Mouse (Mus musculus): ENCODE results near the gene Tsga10ip. TPM values are rescaled to one million over a fixed set of nuclear protein-coding genes. Genes with fewer than 3 reads are reported as not detected.
A peak's percentile ranks its signal among the peaks of the same experiment; 100 is the strongest.
"Not testable (repeated sequence)": the region's sequence is repeated elsewhere in the genome, so short reads cannot be mapped to it uniquely, and the experiment has no call there.

Tsga10ip gene
- polyA plus RNA-seq, 1 experiment from 2014 or later = 0.39 TPM

DNA sequence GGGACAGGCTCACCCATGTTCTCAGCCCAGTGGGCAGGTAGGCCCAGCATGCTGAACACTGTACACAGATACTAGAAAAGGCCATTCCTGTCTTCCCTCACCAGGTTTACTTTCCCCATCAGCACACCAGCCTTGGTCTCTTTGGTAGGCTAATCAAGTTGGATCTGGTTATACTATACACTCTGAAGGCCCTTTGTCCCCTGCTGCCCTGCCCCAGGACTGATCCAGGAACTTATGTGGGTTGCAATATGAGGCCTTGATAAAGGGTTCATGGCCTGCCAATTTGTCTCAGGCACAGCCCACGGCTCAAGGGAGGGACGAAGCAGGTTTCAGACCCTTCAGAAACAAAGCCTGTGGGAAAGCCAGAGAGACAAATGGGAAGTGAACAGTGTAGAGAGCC, 48.7 kb downstream of the Tsga10ip start:
- peaks cover 3% of the 10 kb centered on the region; the same call in 1 of the 2 replicates for H3K27me3 ChIP-seq
- no peak overlapping the region for H3K4me3 ChIP-seq
- 81% methylated on average over 2 of the region's 2 CpGs for WGBS
- no peaks in the 10 kb centered on the region for H3K36me3 ChIP-seq (ENCODE audit: poor library complexity, severe bottlenecking)
- no peak overlapping the region for H3K4me2 ChIP-seq
- no peak for ATAC-seq
- H3K9ac ChIP-seq = no peak overlapping the region
- no peaks in the 10 kb centered on the region for H3K9me3 ChIP-seq (replicated peaks)
- peaks cover 7% of the 10 kb centered on the region for H3K4me1 ChIP-seq
- H3K27ac ChIP-seq = no peak overlapping the region

GRCm38 (mm10) chr19:5349502-5349873, 52.8 kb downstream of the Tsga10ip start, which contains the start of gene Cst6:
Gene Cst6, minus strand, starts transcription at chr19:5349574.
- not testable (repeated sequence) for H3K36me3 ChIP-seq (ENCODE audit: poor library complexity, severe bottlenecking); H3K9me3 ChIP-seq (replicated peaks); H3K4me1 ChIP-seq; H3K27ac ChIP-seq; ATAC-seq; H3K27me3 ChIP-seq
- 65% methylated on average over 6 of the region's 6 CpGs for WGBS
- peak within 1 kb of the TSS; percentile 62 for H3K9ac ChIP-seq
- peak within 1 kb of the TSS; percentile 36 for H3K4me3 ChIP-seq
- peak within 1 kb of the TSS; percentile 66 for H3K4me2 ChIP-seq

- Histone ChIP-seq H3K9ac (peak overlapping the region; percentile 62), H3K4me1 (peaks cover 7% of the 10 kb centered on the region), H3K27ac (no peak overlapping the region), H3K36me3 (ENCODE audit: poor library complexity, severe bottlenecking) (no peaks in the 10 kb centered on the region), H3K4me3 (peak overlapping the region; percentile 36), H3K4me2 (peak overlapping the region; percentile 66), H3K27me3 (peaks cover 3% of the 10 kb centered on the region; the same call in 1 of the 2 replicates), H3K9me3 (replicated peaks) (no peaks in the 10 kb centered on the region)
- ATAC-seq = no peak
- 5% methylated on average over 34 of the region's 34 CpGs for WGBS
These were observed 53.5 kb downstream of the Tsga10ip start for GRCm38 (mm10) chr19:5348526-5349501.

- H3K4me1 ChIP-seq = peaks cover 7% of the 10 kb centered on the region
- no peak overlapping the region for H3K4me3 ChIP-seq
- no peaks in the 10 kb centered on the region for H3K9me3 ChIP-seq (replicated peaks)
- WGBS = 79% methylated on average over 6 of the region's 6 CpGs
- no peak overlapping the region for H3K4me2 ChIP-seq
- no peak for ATAC-seq
- H3K36me3 ChIP-seq (ENCODE audit: poor library complexity, severe bottlenecking) = no peaks in the 10 kb centered on the region
- H3K27ac ChIP-seq = no peak overlapping the region
- peaks cover 3% of the 10 kb centered on the region; the same call in 1 of the 2 replicates for H3K27me3 ChIP-seq
- H3K9ac ChIP-seq = no peak overlapping the region
These were observed 54.3 kb downstream of the Tsga10ip start for GRCm38 (mm10) chr19:5348064-5348463.

DNA sequence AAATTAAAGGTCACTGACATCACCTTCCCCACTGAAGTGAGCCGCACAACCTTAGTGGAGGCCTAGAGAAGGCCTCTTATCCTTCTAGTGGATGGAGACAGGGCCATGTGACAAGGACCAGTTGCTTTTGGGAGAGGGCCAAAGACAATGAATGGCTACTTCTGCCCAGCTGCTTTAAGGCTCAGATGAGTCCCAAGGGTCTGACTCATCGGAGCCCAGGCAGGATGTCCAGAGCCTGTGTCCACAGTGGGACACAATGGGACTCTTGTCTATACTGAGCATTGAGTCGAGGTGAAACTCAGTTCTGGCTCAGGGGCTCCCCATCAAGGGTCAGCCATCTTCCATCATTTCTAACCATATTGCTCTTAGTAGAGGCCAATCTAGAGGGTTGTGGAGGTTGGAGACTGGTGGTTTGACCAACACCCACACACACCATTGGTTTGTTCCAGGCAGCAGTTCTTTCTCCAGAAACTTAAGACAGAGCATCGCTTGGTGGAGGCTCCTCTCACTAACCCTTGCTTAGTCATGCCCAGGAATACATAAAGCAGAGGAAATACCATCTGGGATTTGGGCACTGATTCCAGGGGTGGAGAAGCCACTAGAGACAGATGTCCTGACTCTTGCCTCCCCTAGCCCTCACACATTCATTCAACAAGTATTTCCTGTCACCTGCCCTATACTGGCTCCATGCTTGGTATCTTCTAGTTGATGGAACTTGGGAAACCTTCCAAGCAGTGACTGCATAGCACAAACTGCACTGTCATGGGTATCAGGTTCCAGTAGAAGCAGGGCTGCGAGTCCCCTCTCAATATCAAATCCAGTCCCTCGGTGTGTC, 56.8 kb downstream of the Tsga10ip start:
- 88% methylated on average over 6 of the region's 6 CpGs for WGBS
- peaks cover under 1% of the 10 kb centered on the region; the same call in 1 of the 2 replicates for H3K27me3 ChIP-seq
- peaks cover 7% of the 10 kb centered on the region for H3K4me1 ChIP-seq
- H3K9ac ChIP-seq = no peak overlapping the region
- no peaks in the 10 kb centered on the region for H3K36me3 ChIP-seq (ENCODE audit: poor library complexity, severe bottlenecking)
- H3K4me2 ChIP-seq = no peak overlapping the region
- no peaks in the 10 kb centered on the region for H3K9me3 ChIP-seq (replicated peaks)
- no peak overlapping the region for H3K4me3 ChIP-seq
- no peak overlapping the region for H3K27ac ChIP-seq
- ATAC-seq = no peak

DNA sequence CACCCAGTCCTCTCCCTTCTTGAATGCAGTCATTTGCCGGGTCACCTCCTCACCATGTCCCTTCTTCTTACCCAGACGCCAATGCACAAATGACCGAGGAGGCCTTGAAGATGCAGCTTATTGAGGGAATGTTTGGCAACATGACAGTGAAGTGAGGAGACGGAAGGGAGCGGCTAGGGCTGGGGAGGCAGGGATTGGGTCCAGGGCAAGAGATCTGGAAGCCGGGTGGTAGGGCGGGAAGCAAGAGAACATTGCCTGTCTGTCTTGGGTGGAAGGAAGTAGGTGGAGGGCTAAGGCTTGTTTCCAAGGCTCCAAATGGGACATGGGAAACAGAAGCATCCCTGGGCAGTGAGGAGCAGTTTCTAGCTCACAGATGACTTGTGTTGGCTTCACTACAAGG, 61.0 kb downstream of the Tsga10ip start:
- H3K9ac ChIP-seq = no peak overlapping the region
- H3K4me1 ChIP-seq = no peaks in the 10 kb centered on the region
- no peak for ATAC-seq
- no peaks in the 10 kb centered on the region for H3K36me3 ChIP-seq (ENCODE audit: poor library complexity, severe bottlenecking)
- H3K27ac ChIP-seq = no peak overlapping the region
- no peaks in the 10 kb centered on the region for H3K27me3 ChIP-seq
- 91% methylated on average over 7 of the region's 7 CpGs for WGBS
- H3K4me3 ChIP-seq = no peak overlapping the region
- H3K9me3 ChIP-seq (replicated peaks) = no peaks in the 10 kb centered on the region
- no peak overlapping the region for H3K4me2 ChIP-seq

Other genes starting within 250 kb of the Tsga10ip start
- 20.2 and 21.4 TPM in 2 replicates for gene Pacs1, start 129.4 kb downstream of the Tsga10ip start, polyA plus RNA-seq (2015; fragmentation: Nextera tagmentation; extraction: Ambion mirVana)
- 428 and 432 TPM in 2 replicates for gene Sf3b2, start 107.1 kb downstream of the Tsga10ip start, polyA plus RNA-seq (2015; fragmentation: Nextera tagmentation; extraction: Ambion mirVana)
- gene Gal3st3, start 104.2 kb downstream of the Tsga10ip start, polyA plus RNA-seq (2015; fragmentation: Nextera tagmentation; extraction: Ambion mirVana) = 21.3 and 22.6 TPM in 2 replicates
- gene Catsper1, start 66.8 kb downstream of the Tsga10ip start, polyA plus RNA-seq (2015; fragmentation: Nextera tagmentation; extraction: Ambion mirVana) = not detected in 2 replicates
- 1.5 and 1.9 TPM in 2 replicates for gene Cst6, start 53.0 kb downstream of the Tsga10ip start, polyA plus RNA-seq (2015; fragmentation: Nextera tagmentation; extraction: Ambion mirVana)
- 64.3 and 69.5 TPM in 2 replicates for gene Eif1ad, start 35.8 kb downstream of the Tsga10ip start, polyA plus RNA-seq (2015; fragmentation: Nextera tagmentation; extraction: Ambion mirVana)
- gene Banf1, start 35.4 kb downstream of the Tsga10ip start, polyA plus RNA-seq (2015; fragmentation: Nextera tagmentation; extraction: Ambion mirVana) = 479 and 496 TPM in 2 replicates
- 85.3 and 88.4 TPM in 2 replicates for gene Sart1, start 13.8 kb downstream of the Tsga10ip start, polyA plus RNA-seq (2015; fragmentation: Nextera tagmentation; extraction: Ambion mirVana)
- gene Drap1, start 22.5 kb upstream of the Tsga10ip start, polyA plus RNA-seq (2015; fragmentation: Nextera tagmentation; extraction: Ambion mirVana) = 291 and 298 TPM in 2 replicates
- gene AI837181, start 22.6 kb upstream of the Tsga10ip start, polyA plus RNA-seq (2015; fragmentation: Nextera tagmentation; extraction: Ambion mirVana) = 40.6 and 44.4 TPM in 2 replicates
- not detected in 2 replicates for gene Fosl1, start 45.0 kb upstream of the Tsga10ip start, polyA plus RNA-seq (2015; fragmentation: Nextera tagmentation; extraction: Ambion mirVana)
- 6.5 and 7.1 TPM in 2 replicates for gene Ccdc85b, start 55.4 kb upstream of the Tsga10ip start, polyA plus RNA-seq (2015; fragmentation: Nextera tagmentation; extraction: Ambion mirVana)
- gene Fibp, start 58.1 kb upstream of the Tsga10ip start, polyA plus RNA-seq (2015; fragmentation: Nextera tagmentation; extraction: Ambion mirVana) = 153 and 155 TPM in 2 replicates
- 4.4 and 5.4 TPM in 2 replicates for gene Ctsw, start 66.0 kb upstream of the Tsga10ip start, polyA plus RNA-seq (2015; fragmentation: Nextera tagmentation; extraction: Ambion mirVana)
- 30.7 and 31.1 TPM in 2 replicates for gene Efemp2, start 71.4 kb upstream of the Tsga10ip start, polyA plus RNA-seq (2015; fragmentation: Nextera tagmentation; extraction: Ambion mirVana)
- 44.4 and 47.0 TPM in 2 replicates for gene Mus81, start 85.9 kb upstream of the Tsga10ip start, polyA plus RNA-seq (2015; fragmentation: Nextera tagmentation; extraction: Ambion mirVana)
- gene Cfl1, start 87.9 kb upstream of the Tsga10ip start, polyA plus RNA-seq (2015; fragmentation: Nextera tagmentation; extraction: Ambion mirVana) = 3,452 and 3,520 TPM in 2 replicates
- gene 1700020D05Rik, start 101.3 kb upstream of the Tsga10ip start, polyA plus RNA-seq (2015; fragmentation: Nextera tagmentation; extraction: Ambion mirVana) = 0.23 and 0.27 TPM in 2 replicates
- gene Snx32, start 108.0 kb upstream of the Tsga10ip start, polyA plus RNA-seq (2015; fragmentation: Nextera tagmentation; extraction: Ambion mirVana) = 41.4 and 44.4 TPM in 2 replicates
- gene Ovol1, start 158.1 kb upstream of the Tsga10ip start, polyA plus RNA-seq (2015; fragmentation: Nextera tagmentation; extraction: Ambion mirVana) = 0.06 TPM in 1 of 2 replicates, not detected in the other
- 1.4 and 1.7 TPM in 2 replicates for gene Ap5b1, start 165.5 kb upstream of the Tsga10ip start, polyA plus RNA-seq (2015; fragmentation: Nextera tagmentation; extraction: Ambion mirVana)
- 146 and 170 TPM in 2 replicates for gene Rnaseh2c, start 199.3 kb upstream of the Tsga10ip start, polyA plus RNA-seq (2015; fragmentation: Nextera tagmentation; extraction: Ambion mirVana)
- gene Kat5, start 207.7 kb upstream of the Tsga10ip start, polyA plus RNA-seq (2015; fragmentation: Nextera tagmentation; extraction: Ambion mirVana) = 72.7 and 80.7 TPM in 2 replicates
- gene Rela, start 235.0 kb upstream of the Tsga10ip start, polyA plus RNA-seq (2015; fragmentation: Nextera tagmentation; extraction: Ambion mirVana) = 33.4 and 34.4 TPM in 2 replicates